ENCODE assay signal across 8 mouse cellular contexts in the genomic region with DNA sequence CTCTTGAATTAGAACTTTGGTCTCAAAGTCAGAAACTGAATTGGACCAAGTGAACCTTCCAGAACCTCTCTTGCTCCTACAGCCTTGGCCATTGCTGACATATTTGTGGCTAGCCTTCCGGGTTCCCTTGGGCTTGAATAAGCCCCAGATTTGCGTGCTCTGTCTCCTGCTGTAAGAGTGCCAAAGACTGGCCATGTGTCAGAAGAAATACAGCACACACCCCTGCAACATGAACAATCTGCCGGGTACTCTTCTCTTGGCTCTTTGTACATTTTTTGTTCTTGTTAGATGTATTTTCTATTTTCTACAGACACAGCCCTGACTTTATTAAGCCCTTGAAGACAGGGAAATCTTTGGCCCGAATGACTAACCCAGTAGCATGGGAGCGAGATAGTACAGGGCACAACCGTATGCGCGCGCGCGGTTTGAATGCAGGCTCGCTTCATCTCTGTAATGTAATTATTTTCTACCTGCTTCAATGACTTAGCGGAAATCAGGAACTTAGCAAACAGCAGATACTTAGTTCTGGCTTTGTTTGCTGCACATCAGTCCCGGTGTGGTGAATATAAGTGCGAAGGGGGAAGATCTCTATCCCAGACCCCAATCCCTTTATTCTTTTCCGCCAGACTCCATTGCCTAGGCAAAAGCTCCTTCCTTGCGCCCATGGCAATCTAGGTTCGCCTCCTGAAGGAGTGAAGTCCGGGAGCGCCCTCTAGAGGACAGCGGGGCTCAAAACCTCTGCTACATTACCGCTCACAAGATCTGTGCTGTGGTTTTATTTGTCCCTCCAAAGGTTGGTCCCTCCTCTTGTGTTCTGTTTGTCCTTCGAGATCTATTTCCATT. TPM values are rescaled to one million over a fixed set of nuclear protein-coding genes. Genes with fewer than 3 reads are reported as not detected.
DNase-seq lines count a peak whose midpoint lies in the region; ATAC-seq and TF ChIP-seq lines count a peak whose summit lies in the region.

No protein-coding gene starts in this region.

- no peaks in the 10 kb centered on the region for H3K9me3 ChIP-seq in midbrain, embryonic 10.5 days (replicated peaks)

- WGBS in midbrain, embryonic 10.5 days, result 51% methylated on average over 23 of the region's 23 CpGs

- peak; percentile 94 for TF ChIP-seq CTCF in left cerebral cortex, adult 2 months (IDR thresholded peaks at IDR 0.05)

- peak; percentile 79 for ATAC-seq in common myeloid progenitor, adult 5-6 weeks (replicated peaks; ENCODE audit: low read depth, poor library complexity, severe bottlenecking)

- no peaks in the 10 kb centered on the region for H3K4me1 ChIP-seq in midbrain, embryonic 10.5 days

- no peak overlapping the region for H3K4me3 ChIP-seq in left cerebral cortex, adult 2 months
- no peak overlapping the region for H3K4me3 ChIP-seq in midbrain, embryonic 10.5 days

- H3K27me3 ChIP-seq in midbrain, embryonic 10.5 days (ENCODE audit: low read depth, poor library complexity, severe bottlenecking), result no peaks in the 10 kb centered on the region

- peak; percentile 90 for DNase-seq in ZHBTc4 (ENCODE audit: low read depth, low spot score)
- DNase-seq in gastrocnemius, postnatal 10 days, result peak; percentile 94
- DNase-seq in induced T-regulatory cell, adult 2 months (ENCODE audit: low read depth), result peak; percentile 87
- peak; percentile 86 to 91 for DNase-seq in left cerebral cortex, adult 2 months (ENCODE audit: extremely low spot score in 1 of 2, low spot score in 2 of 2)
- peak; percentile 86 for DNase-seq in midbrain, embryonic 10.5 days (ENCODE audit: low spot score)
- DNase-seq in right cerebral cortex, postnatal 36 days (ENCODE audit: low spot score in 2 of 2), result peak; percentile 77 to 78
- peak; percentile 80 to 86 for DNase-seq in urinary bladder, postnatal 36 days (ENCODE audit: low spot score in 2 of 2)

- no peak overlapping the region for H3K27ac ChIP-seq in left cerebral cortex, adult 2 months
- H3K27ac ChIP-seq in midbrain, embryonic 10.5 days (replicated peaks), result no peak overlapping the region

- intact Hi-C loops in left cerebral cortex, adult 2 months (cut with DNase I), result loop anchor here (2.0 to 10.0 kb wide), 5 partner anchors 170 to 1710 kb away; a partner anchor contains a TSS

- no peaks in the 10 kb centered on the region for H3K36me3 ChIP-seq in midbrain, embryonic 10.5 days

RNA-seq across cellular contexts. Expression of a gene that starts 22.2 kb away (rescaled TPM):
- 20.3 and 22.9 TPM in 2 replicates for total RNA-seq in common myeloid progenitor, adult 5-6 weeks (2017)
- 1 to 10 TPM; 5.7 to 8.8 TPM for total RNA-seq in gastrocnemius, postnatal 10 days (2021)
- 1 to 10 TPM; 5.8 to 8.4 TPM for total RNA-seq in left cerebral cortex, adult 2 months (2021)
- polyA plus RNA-seq in midbrain, embryonic 10.5 days (2016; fragmentation: Nextera tagmentation; extraction: Ambion mirVana), result 28.3 and 32.6 TPM in 2 replicates

RNA-seq across cellular contexts. Expression of a gene that starts 23.3 kb away (rescaled TPM):
- total RNA-seq in common myeloid progenitor, adult 5-6 weeks (2017), result 9.2 and 9.6 TPM in 2 replicates
- total RNA-seq in gastrocnemius, postnatal 10 days (2021), result 1 to 10 TPM; 5.0 to 6.0 TPM
- total RNA-seq in left cerebral cortex, adult 2 months (2021), result 1 to 10 TPM; 2.3 to 2.4 TPM
- polyA plus RNA-seq in midbrain, embryonic 10.5 days (2016; fragmentation: Nextera tagmentation; extraction: Ambion mirVana), result 3.5 and 3.6 TPM in 2 replicates

RNA-seq across cellular contexts. Expression of a gene that starts 41.5 kb away (rescaled TPM):
- total RNA-seq in common myeloid progenitor, adult 5-6 weeks (2017), result not detected in 2 replicates
- total RNA-seq in gastrocnemius, postnatal 10 days (2021), result not detected
- total RNA-seq in left cerebral cortex, adult 2 months (2021), result not detected
- 0.11 and 0.23 TPM in 2 replicates for polyA plus RNA-seq in midbrain, embryonic 10.5 days (2016; fragmentation: Nextera tagmentation; extraction: Ambion mirVana)
